Mouse (Mus musculus): ENCODE results near the gene Gzmk.
"Not testable (repeated sequence)": the region's sequence is repeated elsewhere in the genome, so short reads cannot be mapped to it uniquely, and the experiment has no call there.

Gzmk gene

GRCm38 (mm10) chr13:113225811-113226210, at the start of gene Gzmk:
Gene Gzmk, minus strand, starts transcription at chr13:113225908.
- peak; percentile 45 to 59 for DNase-seq (ENCODE audit: low spot score in 2 of 2)

GRCm38 (mm10) chr13:113271189-113271588, 45.5 kb upstream of the Gzmk start:
- no peak for DNase-seq (ENCODE audit: low spot score in 2 of 2)

GRCm38 (mm10) chr13:113269777-113270776, 44.4 kb upstream of the Gzmk start:
- peak; percentile 85 to 89 for DNase-seq (ENCODE audit: low spot score in 2 of 2)

DNA sequence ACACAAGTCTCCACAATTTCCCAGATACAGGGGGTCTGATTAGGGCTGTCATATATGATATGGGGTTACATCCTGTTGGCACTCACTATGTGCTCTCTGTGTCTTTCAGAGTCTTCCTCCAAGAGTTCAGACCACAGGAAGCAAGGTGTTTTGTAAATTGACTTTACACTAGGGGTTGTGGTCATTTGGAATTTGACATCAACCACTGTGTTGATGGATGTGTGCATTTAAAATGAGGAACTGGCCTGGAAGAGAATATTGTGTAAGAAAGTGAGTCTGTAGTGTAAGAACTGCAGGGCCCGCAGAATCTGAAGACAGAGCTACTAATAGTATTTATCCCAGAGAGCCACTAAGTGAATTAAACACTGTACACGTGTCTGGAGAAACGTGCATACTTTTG, 41.5 kb upstream of the Gzmk start:
- no peak for DNase-seq (ENCODE audit: low spot score in 2 of 2)

- DNase-seq (ENCODE audit: low spot score in 2 of 2) = peak; percentile 81 to 85
Observed at GRCm38 (mm10) chr13:113266495-113266951, 40.8 kb upstream of the Gzmk start.

- peak; percentile 70 to 73 for DNase-seq (ENCODE audit: low spot score in 2 of 2)
Observed at GRCm38 (mm10) chr13:113265257-113265656, 39.5 kb upstream of the Gzmk start.

DNA sequence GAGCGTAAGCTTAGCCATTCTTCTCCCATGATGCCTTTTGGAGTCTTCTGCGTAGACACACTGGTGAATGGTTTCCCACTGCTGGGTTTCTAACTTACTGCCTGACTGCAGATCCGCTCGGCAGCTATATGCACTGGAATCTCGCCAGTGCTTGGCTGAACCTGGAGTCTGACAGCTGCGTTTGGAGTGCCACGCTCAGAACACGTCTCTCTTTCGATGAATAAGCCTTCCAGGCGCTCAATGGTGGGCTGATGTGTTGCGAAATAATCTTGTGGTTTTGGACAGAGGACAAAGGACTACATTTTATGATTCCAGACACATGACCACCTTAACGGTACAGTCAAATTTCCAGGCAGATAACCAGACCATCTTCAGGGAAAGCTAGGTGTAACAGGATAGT, 37.1 kb upstream of the Gzmk start:
- DNase-seq (ENCODE audit: low spot score in 2 of 2) = peak; percentile 42 to 50

DNA sequence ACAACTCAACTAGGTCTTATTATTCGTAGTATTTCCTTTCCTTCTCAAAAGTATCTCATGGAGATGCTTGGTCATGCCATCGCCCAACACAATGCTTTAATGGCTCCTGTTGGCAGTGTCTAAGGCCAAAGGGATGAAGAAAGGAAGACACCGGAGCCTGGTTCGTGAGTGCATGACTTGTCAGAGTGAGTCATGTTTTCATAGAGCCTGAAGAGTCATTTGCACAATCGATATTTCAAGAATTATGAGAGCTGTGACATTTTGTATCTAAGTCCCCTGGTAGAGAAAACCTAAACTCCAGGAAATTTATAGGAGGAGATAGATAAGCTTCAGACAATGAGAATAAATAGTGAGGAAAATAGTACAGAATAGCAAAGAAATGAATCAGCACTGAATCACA, 33.5 kb upstream of the Gzmk start:
- DNase-seq (ENCODE audit: low spot score in 2 of 2) = no peak

DNA sequence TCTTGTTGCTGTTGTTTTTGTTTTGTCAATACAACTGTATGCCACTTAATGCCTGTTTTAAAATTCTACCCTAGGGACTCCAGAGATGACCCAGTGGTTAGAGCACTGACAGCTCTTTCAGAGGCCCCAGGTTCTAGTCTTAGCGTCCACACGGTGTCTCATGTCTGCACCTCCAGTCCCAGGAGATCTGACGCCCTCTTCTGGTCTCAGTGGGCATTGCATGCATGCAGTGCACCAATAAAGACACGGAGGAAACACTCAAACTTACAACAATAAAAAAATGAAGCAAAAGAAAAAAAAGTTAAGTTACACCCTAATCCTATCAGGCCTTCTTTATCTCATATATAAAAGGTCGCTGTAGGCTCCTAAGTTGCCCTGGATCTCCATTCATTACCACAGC, 31.5 kb upstream of the Gzmk start:
- DNase-seq (ENCODE audit: low spot score in 2 of 2) = no peak

GRCm38 (mm10) chr13:113256766-113257165, 31.1 kb upstream of the Gzmk start:
- DNase-seq (ENCODE audit: low spot score in 2 of 2) = no peak

DNA sequence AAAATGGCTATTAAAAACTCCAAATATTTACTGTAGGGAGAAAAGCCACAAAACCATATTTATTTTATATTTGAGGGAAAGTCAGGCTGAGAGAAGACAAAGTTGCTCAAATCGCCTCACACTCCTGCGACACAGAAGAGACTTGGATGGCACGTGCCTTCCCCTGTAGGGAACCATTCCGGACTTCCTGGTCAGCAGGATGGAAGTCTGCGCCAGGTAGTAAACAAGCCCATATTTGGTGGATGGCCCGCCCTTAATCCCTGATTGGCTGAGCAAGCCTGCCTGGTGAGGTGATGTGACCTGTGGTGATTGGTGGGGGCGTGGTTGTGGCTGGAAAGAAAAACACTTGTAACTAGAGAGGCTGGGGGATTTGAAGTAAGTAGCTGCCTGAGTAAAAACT, 26.9 kb upstream of the Gzmk start:
- not testable (repeated sequence) for DNase-seq (ENCODE audit: low spot score in 2 of 2)

DNA sequence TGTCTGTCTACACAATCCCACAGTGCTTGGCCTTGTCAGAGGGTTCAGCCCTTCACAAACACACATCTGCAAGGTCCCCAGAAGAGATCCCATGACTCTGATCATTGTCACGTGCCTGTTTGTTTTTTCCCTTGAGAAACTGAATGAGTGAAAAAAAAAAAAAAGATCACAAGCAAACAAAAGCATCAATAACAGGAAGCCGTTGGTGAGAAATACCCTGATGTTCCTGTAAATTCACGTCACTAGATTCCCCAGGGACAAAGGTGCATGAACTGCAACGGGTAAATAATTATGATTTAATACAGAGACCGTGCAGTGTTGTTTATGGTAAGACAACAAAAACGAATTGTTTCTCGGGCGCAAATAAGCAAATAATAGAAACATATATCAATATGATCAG, 19.3 kb upstream of the Gzmk start:
- no peak for DNase-seq (ENCODE audit: low spot score in 2 of 2)

- no peak for DNase-seq (ENCODE audit: low spot score in 2 of 2)
Observed at GRCm38 (mm10) chr13:113242129-113242528, 16.4 kb upstream of the Gzmk start.

DNA sequence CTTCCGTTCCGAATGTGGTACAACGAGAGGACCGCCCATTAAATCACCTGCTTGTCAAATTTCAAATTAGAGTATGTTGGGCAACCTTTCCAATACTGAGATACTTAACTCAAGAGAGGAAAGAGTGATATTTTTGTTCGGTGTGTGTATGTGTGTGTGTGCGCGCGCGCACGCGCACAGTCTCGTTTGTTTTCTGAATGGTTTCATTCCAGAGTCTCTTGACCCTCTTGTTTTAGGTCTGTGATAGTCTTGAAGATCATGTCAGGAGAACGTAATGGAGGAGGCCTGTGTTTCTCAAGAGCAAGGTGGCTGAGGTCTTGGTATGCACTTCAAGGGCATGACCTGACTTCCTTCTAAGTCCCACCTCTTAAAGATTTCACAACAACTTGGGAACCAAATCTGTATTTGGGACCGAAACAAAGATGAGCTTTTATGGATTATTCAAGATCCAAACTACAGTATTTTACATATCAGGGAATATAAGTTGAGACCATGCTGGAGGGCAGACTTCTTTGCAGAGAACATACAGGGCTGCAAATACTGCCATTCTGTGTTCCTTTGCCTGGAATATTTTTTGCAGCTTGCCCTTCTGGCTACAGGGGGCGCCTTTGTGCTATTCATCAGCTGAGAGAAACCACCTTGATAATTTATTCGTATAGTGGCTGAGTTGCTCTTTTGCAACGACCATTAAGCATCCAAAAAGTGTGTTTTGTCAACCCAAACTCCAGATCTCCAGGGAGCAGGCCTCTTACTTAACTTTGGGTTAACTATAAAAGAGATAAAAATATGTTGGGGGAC, 2.2 kb upstream of the Gzmk start:
- DNase-seq (ENCODE audit: low spot score in 2 of 2) = no peak

- no peak for DNase-seq (ENCODE audit: low spot score in 2 of 2)
Observed at GRCm38 (mm10) chr13:113227076-113227475, 1.4 kb upstream of the Gzmk start.

DNA sequence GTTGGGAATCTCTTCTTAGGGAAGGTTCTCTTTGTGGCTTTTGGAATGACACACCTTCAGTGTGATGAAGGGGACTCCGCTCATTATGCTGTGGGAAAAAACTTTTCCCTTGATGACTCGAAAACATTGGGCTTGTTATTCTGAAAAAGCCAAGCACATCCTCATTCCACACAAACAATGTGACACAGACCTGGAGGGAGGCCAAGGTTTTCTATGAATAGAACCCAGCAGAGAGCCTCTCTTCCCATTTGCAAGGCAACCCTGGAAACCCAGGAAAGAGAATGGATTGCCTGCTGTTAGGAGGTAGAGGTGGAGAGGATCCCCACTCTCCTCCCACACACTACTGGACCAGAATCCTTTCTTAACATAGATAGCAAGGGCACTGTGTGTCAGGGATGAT, 1.6 kb downstream of the Gzmk start:
- peak; percentile 52 to 70 for DNase-seq (ENCODE audit: low spot score in 2 of 2)

- no peak for DNase-seq (ENCODE audit: low spot score in 2 of 2)
Observed at GRCm38 (mm10) chr13:113221851-113222250, 3.9 kb downstream of the Gzmk start.

- DNase-seq (ENCODE audit: low spot score in 2 of 2) = no peak
Observed at GRCm38 (mm10) chr13:113213865-113214264, 11.8 kb downstream of the Gzmk start.

DNA sequence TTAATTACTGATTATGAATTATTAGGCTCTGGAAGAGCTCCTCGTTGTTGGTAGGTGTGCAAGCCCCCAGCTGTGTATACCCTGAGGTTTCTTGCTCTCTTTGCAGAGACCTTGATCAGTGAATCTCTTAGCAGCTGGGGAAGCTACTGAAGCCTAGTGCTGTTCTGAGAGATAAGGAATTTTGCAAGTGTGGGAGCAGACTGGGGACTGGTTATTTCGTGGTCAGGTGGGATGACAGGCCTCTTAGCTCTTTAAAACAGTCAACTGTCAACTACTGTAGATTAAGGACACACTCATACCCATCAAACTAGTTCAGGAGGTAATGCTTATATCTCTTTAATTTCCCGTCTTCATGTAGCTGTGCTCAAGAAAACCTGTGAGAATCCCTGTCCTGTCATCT, 13.3 kb downstream of the Gzmk start:
- DNase-seq (ENCODE audit: low spot score in 2 of 2) = no peak

DNA sequence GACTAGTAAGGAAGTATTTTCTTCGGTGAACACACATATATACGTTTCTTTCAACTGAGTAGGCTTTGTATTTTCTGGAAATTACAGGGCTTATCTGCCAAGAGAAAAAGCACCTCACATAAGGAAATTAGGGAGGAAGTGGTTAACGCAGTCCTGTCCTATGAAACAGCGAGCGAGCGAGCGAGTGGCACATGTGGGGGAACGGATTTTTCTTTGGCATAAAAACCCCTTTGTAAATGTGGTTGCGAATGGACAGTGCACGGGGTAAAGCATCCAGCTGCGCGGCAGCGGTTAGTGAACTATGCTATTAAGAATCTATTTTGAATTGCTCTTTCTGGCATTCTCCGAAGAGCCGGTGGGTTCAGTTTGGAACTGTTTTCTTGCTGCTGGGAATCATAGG, 14.4 kb downstream of the Gzmk start:
- DNase-seq (ENCODE audit: low spot score in 2 of 2) = no peak

DNA sequence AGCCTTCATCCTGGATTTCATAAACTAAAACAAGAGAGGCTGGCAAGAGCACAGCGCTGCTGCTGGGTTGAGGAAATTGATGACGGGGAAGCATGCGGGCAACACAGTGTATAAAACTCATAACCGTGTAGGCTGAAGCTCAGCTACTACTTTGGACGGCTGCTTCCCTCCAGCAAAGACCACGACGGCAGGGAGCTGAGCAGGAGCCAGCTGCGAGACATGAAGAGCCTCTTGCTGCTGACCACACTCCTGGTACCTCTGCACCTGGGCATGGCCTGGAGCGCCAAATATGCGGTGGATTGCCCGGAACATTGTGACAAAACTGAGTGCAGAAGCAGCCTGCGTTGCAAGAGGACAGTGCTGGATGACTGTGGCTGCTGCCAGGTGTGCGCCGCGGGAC, 16.1 kb downstream of the Gzmk start, which contains the start of gene Esm1:
Gene Esm1, plus strand, starts transcription at position 36 of the 400 bp plus-strand sequence.
- no peak for DNase-seq (ENCODE audit: low spot score in 2 of 2)

- DNase-seq (ENCODE audit: low spot score in 2 of 2) = no peak
Observed at GRCm38 (mm10) chr13:113205346-113205745, 20.4 kb downstream of the Gzmk start.

All from right cerebral cortex, adult 2 months (tissue).